Mouse (Mus musculus): ENCODE results near the gene Zswim4.

Gene Zswim4

GRCm38 (mm10) chr8:84173861-84174260 lies 63.0 kb downstream of the Zswim4 start:
- no peak overlapping the region for H3K4me3 ChIP-seq (replicated peaks; ENCODE audit: low read length)

GRCm38 (mm10) chr8:84170096-84170495 lies 66.8 kb downstream of the Zswim4 start:
- H3K4me3 ChIP-seq (replicated peaks; ENCODE audit: low read length) = no peak overlapping the region
- TF ChIP-seq POU5F1 (IDR thresholded peaks at IDR 0.05; ENCODE audit: borderline replicate concordance, low read length) (no peak), NANOG (IDR thresholded peaks at IDR 0.05; ENCODE audit: borderline replicate concordance, low read length) (no peak), CTCF (conservative IDR thresholded peaks at IDR 0.05; ENCODE audit: low read length) (no peak)
- H3K9me3 ChIP-seq (ENCODE audit: low read length) = no peaks in the 10 kb centered on the region
- H3K27me3 ChIP-seq (ENCODE audit: insufficient read depth, low read length) = 0 out of 2 replicates have a peak, but pooled peaks cover 7% of the 10 kb centered on the region
- peaks cover 93% of the 10 kb centered on the region for H3K36me3 ChIP-seq (ENCODE audit: insufficient read depth, low read length)
- peaks cover 56% of the 10 kb centered on the region for H3K4me1 ChIP-seq (replicated peaks; ENCODE audit: low read depth, low read length)

More at GRCm38 (mm10) chr8:84173861-84174260, 63.0 kb downstream of the Zswim4 start:
- H3K4me1 ChIP-seq (replicated peaks; ENCODE audit: low read depth, low read length) = peaks cover 88% of the 10 kb centered on the region
- no peak for TF ChIP-seq CTCF (conservative IDR thresholded peaks at IDR 0.05; ENCODE audit: low read length)
- TF ChIP-seq POU5F1 (IDR thresholded peaks at IDR 0.05; ENCODE audit: borderline replicate concordance, low read length) = no peak
- TF ChIP-seq NANOG (IDR thresholded peaks at IDR 0.05; ENCODE audit: borderline replicate concordance, low read length) = no peak
- H3K36me3 ChIP-seq (ENCODE audit: insufficient read depth, low read length) = peaks cover 78% of the 10 kb centered on the region
- no peaks in the 10 kb centered on the region for H3K9me3 ChIP-seq (ENCODE audit: low read length)
- H3K27me3 ChIP-seq (ENCODE audit: insufficient read depth, low read length) = no peaks in the 10 kb centered on the region

GRCm38 (mm10) chr8:84167696-84168095 lies 69.2 kb downstream of the Zswim4 start:
- H3K9me3 ChIP-seq (ENCODE audit: low read length) = no peaks in the 10 kb centered on the region
- peaks cover 76% of the 10 kb centered on the region for H3K36me3 ChIP-seq (ENCODE audit: insufficient read depth, low read length)
- no peak overlapping the region for H3K4me3 ChIP-seq (replicated peaks; ENCODE audit: low read length)
- H3K27me3 ChIP-seq (ENCODE audit: insufficient read depth, low read length) = 0 out of 2 replicates have a peak, but pooled peaks cover 7% of the 10 kb centered on the region
- H3K4me1 ChIP-seq (replicated peaks; ENCODE audit: low read depth, low read length) = peaks cover 32% of the 10 kb centered on the region
- TF ChIP-seq CTCF (conservative IDR thresholded peaks at IDR 0.05; ENCODE audit: low read length) (no peak), POU5F1 (IDR thresholded peaks at IDR 0.05; ENCODE audit: borderline replicate concordance, low read length) (no peak), NANOG (IDR thresholded peaks at IDR 0.05; ENCODE audit: borderline replicate concordance, low read length) (no peak)
